Mouse (Mus musculus) cerebral cortex, adult 2 months (tissue): ENCODE data around the gene Speg.

Source experiments
- WGBS: fragments of 180-500 bp; shearing (Covaris S2); methylation state at CpG from one replicate; pipeline ENCODE4 v1.1.7; 2018; 5-methylcytosine and 5-hydroxymethylcytosine counted together

The Speg gene

DNA sequence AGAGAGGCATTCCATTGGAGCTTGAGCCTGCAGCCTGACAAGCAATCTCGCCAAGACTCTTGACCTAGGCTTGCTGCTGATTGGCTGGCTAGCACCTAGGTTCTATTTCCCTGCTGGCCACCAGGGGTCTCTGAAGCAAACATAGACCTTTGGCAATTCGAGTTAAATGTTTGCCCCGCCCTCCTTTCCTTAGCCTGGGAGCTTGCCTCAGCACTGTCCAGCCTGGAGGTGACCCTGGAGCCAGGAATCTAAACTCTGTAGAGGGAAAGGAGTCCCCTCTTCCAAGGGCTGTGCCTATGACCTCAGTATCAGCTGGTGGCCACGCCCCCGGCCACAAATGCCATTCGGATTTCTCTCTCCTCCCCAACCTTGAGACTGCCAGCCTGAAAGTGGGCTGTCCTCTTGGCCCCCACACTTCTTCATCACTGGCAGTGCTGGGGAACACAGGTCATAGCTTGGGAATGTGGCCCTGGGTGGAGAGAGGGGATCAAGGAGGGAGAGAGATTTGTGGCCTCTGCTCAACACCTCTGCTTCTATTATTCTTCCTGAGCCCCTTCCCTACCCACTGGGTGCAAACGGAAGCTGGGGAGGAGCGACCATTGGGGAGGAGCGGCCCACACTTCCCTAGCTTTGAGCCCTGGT is 23.8 kb downstream of the Speg start:
- 19% methylated on average over 9 of the region's 9 CpGs for WGBS

DNA sequence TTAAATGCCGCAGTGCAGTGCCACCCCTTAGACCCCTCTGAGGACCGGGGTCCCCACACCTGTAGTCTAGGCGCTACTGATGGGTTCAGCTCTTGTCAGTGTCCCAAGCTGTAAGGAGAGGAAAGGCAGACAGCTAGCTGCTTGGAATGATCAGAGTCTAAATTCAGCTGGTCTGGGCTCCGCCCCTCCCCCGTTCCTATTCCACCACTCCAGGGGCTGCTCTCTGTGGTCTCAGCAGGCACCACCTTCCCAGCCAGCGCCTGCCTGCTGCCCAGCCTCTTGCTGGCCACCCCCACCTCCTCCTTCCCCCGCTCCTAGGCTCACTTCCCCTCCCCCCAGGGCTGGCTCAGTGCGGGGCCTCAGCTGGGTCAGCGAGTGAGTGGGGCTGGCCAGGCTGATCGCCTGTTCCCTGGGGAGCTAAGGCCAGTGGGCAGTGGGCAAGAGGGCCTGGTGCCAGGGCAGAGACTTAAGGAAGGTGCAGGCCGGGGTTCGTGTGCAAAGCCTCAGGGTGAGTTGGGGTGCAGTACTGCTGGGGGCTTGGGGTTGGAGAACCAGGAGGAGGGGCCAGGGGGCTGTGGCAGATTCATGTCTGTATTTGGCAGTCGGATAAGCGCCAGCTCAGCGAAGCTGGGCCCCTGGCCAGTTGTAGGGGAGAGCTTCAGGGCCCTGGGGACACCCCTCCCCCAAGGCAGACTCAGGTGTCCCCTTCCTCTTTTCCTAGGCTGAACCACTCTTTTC is 24.8 kb downstream of the Speg start:
- WGBS: 22% methylated on average over 15 of the region's 15 CpGs

DNA sequence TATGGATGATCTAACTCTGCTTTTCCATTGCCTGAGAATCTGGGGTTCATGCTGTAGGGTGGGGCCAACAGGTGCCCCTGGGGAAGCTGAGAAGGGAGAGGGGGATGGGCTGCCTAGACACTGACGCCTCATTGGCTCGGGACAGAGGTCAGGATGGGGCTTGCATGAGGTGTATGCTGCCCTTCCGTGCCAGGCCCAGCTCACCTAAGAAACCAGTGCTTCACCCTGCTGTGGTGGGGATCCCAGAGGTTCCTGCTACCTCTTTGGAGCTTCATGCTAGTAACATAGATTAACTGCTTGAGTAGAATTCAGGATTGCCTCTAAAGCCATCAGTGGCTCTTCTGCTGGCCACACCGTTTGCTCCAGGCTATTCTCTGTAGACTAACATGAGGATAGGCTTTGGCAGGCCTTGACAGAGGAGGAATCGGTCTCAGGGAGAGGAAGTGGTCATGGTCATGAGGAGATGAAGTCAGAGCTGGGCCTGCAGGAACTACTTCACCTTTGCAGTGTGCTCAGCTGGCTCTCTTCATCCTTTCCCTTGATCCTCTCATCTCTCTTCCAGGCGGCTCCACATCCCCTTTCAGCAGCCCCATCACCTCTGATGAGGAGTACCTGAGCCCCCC is 25.5 kb downstream of the Speg start:
- 58% methylated on average over 6 of the region's 6 CpGs for WGBS

DNA sequence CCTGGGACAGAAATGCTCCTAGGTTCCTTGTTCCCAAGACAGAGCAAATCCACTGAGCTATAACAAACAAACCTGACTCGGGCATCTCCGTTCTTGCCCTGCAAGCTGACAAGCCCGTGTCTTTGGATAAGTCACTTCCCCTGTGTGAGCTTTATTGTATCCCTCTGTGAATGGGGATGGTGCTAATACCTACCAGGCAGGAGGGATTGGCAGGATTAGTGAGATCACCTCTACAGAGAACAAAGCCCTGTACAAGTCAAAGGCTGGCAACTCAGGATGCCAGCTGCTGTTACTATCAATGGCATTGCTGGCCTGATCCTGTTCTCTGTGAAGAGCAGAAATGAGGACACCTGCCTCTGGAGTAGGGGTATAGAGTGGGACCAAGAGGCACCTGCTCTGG is 30.4 kb downstream of the Speg start:
- WGBS: 66% methylated on average over 3 of the region's 3 CpGs

DNA sequence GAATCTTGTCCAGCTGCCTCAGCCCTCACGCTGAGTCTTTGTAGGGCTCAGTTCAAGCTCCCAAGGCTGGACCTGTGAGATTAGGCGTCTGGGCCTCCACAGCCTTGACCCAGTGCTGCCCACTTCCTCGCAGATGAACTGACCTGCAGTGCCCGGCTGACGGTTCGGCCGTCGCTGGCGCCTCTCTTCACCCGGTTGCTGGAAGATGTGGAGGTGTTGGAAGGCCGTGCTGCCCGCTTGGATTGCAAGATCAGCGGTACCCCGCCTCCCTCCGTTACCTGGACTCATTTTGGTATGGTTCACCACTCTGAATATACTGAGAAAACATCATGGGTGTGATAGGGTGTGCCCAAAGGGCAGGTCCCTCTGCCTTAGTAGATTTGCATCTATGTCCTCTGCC is 31.1 kb downstream of the Speg start:
- 91% methylated on average over 15 of the region's 15 CpGs for WGBS

- WGBS: 86% methylated on average over 9 of the region's 9 CpGs
These were observed 32.0 kb downstream of the Speg start for GRCm38 (mm10) chr1:75407056-75407455.

DNA sequence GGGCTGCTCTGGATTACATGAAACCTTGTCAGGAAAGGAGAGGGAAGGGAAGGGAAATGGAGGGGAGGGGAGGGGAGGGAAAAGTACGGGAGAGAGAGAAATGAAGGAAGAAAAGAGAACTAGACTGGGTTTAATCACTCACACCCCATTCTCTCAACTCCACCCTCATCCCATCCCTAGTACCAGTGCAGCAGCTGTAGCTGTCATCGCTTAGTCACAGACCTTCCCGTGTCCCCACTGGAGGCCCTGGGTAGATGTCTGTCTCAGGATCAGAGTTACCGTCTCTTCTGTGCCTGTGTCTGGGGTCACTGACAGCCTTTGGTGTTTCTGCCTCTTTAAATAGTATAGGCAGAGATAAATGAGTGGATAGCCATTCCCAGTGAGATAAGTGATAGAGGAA is 33.1 kb downstream of the Speg start:
- WGBS: 57% methylated on average over 4 of the region's 4 CpGs

- 83% methylated on average over 7 of the region's 7 CpGs for WGBS
These were observed 34.9 kb downstream of the Speg start for GRCm38 (mm10) chr1:75409950-75410349.

DNA sequence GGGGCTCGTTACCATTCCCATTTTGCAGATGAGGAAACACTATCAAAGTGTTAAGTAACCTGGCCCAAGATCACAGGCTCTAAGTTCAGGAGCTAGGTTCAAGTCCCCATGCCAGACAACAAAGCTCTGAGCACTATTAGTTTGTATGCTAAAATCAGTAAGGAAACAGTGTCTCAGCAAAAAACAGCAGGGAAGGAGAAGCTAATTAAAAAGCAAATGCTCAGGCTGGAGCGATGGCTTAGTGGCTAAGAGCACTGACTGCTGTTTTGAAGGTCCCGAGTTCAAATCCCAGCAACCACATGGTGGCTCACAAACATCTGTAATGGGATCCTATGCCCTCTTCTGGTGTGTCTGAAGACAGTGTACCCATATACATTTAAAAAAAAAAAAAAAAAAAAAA is 37.1 kb downstream of the Speg start:
- 86% methylated on average over 3 of the region's 3 CpGs for WGBS

- 68% methylated on average over 3 of the region's 3 CpGs for WGBS
These were observed 38.7 kb downstream of the Speg start for GRCm38 (mm10) chr1:75413749-75414148.

- 55% methylated on average over 20 of the region's 20 CpGs for WGBS
These were observed 46.7 kb downstream of the Speg start for GRCm38 (mm10) chr1:75421794-75422193.

- WGBS: 45% methylated on average over 32 of the region's 32 CpGs
These were observed 47.2 kb downstream of the Speg start for GRCm38 (mm10) chr1:75422216-75422822.

GRCm38 (mm10) chr1:75422823-75423471 is 47.9 kb downstream of the Speg start:
- 37% methylated on average over 71 of the region's 71 CpGs for WGBS

DNA sequence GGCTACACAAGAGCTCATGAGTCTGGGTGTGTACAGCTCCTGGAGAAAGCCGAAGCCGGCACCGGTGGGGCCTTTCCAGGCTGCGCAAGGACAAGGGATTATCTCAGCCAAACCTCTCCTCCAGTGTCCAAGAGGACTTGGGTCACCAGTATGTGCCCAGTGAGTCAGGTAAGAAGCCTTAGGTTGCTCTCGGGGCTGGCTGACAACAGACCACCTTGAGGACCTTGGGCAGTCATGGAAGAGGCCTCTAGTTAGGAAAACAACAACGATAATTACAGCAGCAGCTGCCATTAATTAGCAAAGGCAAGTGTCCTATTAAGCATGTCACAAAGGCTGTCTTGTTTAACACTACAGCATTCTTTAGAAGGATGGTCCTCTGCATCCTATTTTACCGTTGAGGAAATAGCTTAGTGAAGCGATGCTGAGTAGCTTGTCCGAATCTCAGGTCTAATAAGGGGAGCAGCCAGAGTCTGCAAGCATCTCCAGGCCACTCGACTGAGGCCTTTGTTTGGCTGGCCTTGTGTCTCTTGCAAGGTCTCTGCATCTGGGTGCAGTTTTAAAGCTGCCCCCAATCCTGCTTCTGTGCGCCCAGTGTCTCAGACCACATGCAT is 48.8 kb downstream of the Speg start:
- WGBS: 65% methylated on average over 11 of the region's 11 CpGs

- WGBS: 37% methylated on average over 10 of the region's 10 CpGs
These were observed 50.8 kb downstream of the Speg start for GRCm38 (mm10) chr1:75425796-75426471.

DNA sequence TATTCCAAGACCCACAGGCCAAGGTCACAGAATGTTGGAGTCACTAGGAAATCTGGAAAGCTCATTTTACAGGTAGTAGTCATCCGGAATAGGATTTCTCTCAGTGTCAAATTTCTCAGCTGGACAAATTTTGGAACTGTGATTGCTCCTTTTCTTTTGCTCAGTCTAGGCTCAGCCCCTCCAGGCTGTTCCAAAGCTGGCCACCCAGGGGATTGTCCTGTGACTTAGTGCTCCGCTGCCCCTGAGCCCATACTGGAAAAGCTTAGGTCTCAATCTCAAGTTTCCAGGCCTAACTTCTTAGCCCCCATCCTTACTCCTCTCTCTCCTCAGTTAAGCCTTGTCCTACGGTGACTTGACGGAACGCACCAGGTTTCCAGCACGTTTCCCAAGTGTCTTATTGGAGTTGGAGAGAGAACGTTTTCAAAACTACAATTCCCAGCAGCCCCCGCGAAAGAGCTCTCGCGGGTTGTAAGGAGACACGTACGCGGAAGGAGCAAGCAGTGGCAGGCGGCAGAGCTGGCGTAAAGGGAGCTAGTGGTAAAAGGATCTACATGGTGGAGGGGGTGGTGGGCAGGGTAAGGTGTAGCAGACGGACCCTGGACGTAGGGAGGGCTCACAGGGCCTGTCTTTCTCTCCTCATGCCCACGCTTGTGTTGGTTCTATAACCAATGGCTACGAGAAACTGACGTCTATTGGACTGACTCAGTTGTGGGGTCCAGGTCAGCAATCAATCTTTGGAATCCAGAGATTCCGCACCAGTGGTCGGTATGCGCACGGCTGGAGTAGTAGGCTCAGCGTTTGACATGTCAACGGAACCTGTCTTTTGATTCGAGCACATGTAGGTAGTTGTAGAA is 60.6 kb downstream of the Speg start, which contains the start of gene Gmppa:
Gmppa (plus strand) TSS at position 456 of the 854 bp plus-strand sequence.
- WGBS: 5% methylated on average over 28 of the region's 28 CpGs

GRCm38 (mm10) chr1:75438782-75439181 is 63.7 kb downstream of the Speg start:
- 84% methylated on average over 9 of the region's 9 CpGs for WGBS

- WGBS: 91% methylated on average over 7 of the region's 7 CpGs
These were observed 65.6 kb downstream of the Speg start for GRCm38 (mm10) chr1:75440661-75441060.

GRCm38 (mm10) chr1:75441471-75441996 is 66.4 kb downstream of the Speg start:
- WGBS: 93% methylated on average over 15 of the region's 15 CpGs

DNA sequence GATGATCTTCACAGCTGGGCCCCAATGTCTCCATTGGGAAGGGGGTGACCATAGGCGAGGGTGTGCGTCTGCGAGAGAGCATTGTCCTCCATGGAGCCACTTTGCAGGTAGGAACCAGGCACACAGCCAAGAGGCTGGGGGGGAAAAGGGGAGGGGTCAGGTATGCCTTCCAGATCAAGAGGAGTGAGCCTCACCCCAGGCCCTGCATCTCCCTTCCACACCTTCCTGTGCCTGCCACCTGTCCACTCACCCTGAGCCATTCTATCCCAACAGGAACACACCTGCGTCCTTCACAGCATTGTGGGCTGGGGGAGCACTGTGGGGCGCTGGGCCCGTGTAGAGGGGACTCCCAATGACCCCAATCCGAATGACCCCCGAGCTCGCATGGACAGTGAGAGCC is 67.1 kb downstream of the Speg start:
- WGBS: 86% methylated on average over 9 of the region's 9 CpGs
